Mouse (Mus musculus) cerebellum, postnatal 4 days (tissue): ENCODE measurements around the gene Gm10318.

Experiments
- DNase-seq, 2 experiments: peaks; one replicate each; pipeline ENCODE4 v3.0.0; 2022; ENCODE audit warnings: low spot score in 2 of 2, mixed read lengths in 1 of 2

Gm10318 gene

DNA sequence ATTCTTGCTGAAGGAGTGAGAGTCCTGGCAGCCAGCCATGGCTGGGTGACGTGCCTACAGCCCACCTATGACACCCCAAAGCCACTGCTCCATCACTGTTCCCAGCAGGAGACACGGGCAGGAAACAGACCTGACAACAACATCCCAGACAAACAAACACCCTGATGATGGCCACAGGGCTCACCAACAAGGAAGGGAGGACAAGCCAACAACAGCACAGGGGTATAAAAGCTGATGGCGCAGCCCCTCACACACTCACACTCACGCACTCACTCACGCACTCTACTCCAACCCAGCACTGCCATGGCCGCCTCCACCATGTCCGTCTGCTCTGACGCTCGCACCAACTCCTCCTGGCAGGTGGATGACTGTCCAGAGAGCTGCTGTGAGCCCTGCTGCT is at the start of gene Gm10318:
Gm10318 (plus strand) TSS at position 301 of the 400 bp plus-strand sequence.
- no peak for DNase-seq

DNA sequence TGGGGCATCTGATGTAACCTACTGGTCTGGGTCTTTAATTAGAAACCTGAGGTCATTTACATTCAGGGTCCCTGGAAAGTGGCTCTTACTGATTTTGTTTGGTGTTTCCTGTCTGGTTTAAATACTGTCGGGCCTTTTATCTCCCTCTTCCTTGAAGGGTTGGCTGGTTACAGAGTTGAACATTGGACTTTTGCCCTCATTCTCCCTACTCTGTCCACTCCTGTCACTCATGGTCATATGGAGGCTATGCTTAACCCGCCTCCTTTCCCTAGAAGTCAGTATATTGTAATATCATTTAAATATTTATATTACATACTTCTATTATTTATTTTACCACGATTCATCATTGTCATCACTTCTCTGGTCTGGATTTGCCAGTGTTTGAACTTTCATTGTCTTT is 48.6 kb upstream of the Gm10318 start:
- no peak for DNase-seq

DNA sequence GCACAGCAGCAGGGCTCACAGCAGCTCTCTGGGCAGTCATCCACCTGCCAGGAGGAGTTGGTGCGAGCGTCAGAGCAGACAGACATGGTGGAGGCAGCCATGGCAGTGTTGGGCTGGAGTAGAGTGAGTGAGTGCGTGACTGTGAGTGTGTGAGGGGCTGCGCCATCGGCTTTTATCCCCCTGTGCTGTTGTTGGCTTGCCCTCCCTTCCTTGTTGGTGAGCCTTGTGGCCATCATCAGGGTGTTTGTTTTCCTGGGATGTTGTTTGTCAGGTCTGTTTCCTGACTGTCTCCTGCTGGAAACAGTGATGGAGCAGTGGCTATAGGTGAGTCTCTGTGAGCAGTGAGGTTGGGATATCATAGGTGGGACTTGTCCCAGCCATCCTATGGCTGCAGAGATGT is 40.9 kb upstream of the Gm10318 start, which contains the start of gene Gm9507:
Gm9507 (minus strand) TSS at position 101 of the 400 bp plus-strand sequence.
- DNase-seq = peak in 1 of 2 experiments; percentile 2

DNA sequence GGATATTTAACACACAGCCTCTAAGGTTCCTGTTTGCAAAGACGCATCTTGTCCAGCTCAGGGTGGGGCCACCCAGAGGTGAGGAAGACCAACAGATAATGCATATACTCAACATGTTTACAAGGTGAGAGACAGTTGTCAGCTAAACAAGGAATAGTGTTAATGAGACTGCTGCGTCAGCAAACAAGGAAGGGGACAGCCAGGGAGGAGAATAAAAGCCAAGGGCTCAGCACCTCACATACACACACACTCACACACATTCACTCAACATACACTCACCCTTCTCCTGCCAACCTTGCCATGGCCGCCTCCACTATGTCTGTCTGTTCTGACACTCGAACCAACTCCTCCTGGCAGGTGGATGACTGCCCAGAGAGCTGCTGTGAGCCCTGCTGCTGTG is 38.3 kb upstream of the Gm10318 start, which contains the start of gene Gm2696:
Gm2696 (plus strand) TSS at position 301 of the 400 bp plus-strand sequence.
- no peak for DNase-seq

DNA sequence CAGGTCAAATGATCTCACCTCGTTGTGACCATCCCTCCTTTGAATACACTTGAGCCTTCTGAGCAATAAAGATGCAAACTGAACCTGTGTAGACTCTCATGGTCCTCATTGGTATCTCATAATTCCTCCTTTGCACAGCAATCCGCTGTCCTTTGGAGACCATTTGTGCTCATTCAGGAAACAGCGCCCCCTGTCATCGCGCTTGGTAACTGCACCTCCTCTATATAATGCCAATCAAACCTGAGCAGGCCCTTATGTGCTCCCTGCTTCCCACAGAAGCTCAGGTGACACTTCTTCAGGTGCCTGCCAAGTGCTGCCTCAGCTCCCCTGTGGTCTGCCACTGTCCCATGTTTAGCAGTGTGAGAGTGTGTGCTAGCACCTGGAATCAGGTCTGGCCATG is 37.1 kb upstream of the Gm10318 start:
- no peak for DNase-seq

DNA sequence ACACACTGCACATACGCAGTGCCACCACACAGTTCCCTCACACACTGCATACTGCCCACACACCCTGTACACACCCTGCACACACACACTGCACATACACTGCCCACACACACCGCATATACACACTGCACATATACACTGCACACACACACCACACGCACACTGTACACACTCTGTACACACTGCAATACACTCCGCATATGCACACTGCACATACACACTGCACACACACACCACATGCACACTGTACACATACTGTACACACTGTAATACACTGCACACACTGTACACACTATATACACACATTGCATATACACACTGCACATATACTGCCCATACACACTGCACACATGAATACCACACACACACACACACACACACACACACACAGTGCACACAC is 34.1 kb upstream of the Gm10318 start:
- DNase-seq = no peak

DNA sequence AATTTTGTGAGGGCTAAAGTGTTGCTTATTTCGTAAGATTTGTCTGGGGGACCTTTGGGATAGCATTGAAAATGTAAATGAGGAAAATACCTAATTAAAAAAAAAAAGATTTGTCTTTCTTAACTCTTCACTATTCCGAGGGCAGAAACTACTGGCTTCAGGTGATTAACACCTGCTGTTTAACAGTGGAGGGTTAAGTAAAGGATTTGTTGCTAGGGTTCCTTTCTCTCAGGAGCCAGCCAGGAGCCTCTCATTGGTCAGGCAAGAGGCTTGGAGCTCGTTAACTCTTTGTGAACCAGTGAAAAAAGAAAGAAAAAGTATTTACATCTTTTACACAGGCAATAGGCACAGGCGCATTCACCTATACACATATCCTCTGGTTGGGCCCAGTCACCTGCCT is 33.5 kb upstream of the Gm10318 start:
- no peak for DNase-seq

DNA sequence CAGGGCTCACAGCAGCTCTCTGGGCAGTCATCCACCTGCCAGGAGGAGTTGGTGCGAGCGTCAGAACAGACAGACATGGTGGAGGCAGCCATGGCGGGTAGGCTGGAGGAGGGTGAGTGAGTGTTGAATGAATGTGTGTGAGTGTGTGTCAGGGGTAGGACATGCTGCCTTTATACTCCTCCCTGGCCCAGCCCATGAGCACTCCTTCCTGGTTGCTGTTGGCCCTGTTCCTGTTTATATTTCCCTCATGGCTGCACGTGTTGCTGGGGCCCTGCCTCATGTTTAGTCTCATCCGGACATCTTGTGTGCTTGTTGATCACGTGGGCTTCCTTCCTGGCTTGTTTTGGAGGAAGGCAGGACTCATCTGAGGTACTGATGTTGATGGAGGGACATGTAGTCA is 25.7 kb upstream of the Gm10318 start, which contains the start of gene Krtap10-4:
Krtap10-4 (minus strand) TSS at position 145 of the 400 bp plus-strand sequence.
- no peak for DNase-seq

DNA sequence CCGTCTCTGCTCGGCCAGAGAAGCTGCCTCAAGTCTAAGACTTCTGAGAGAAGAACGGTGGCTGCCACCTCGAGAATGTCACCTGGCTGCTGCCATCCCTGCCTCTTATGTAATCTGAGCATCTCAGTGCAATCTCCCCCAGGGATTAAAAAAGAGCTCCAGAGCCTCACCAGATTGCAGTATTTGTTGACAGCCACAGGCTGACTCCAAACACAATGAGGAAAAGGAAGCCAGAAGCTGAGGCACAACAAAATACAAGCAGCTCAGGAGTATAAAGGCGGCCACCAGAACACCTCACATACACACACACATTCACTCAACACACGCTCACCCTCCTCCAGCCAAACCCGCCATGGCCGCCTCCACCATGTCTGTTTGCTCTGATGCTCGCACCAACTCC is 17.0 kb upstream of the Gm10318 start, which contains the start of gene Krtap10-10:
Krtap10-10 (plus strand) TSS at position 301 of the 400 bp plus-strand sequence.
- no peak for DNase-seq

DNA sequence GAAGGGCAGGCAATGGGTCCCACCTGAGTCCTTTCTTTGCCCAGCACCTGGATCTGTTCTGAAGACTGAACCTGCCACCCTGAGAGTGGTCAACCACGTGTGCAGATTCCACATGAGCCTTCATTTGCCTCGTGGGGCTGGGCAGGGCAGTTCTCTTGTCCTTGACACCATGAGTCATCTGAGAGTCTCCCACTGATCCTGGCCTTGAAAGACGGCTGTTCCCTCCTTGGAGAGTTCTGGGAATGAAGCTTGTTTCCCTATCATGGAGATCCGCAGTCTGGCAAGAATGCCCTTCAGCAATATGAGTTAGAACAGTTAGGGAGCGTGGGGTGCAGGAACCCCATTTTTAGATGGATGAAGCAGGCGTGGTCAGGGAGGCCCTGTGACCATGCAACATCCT is 13.7 kb upstream of the Gm10318 start:
- DNase-seq = no peak

DNA sequence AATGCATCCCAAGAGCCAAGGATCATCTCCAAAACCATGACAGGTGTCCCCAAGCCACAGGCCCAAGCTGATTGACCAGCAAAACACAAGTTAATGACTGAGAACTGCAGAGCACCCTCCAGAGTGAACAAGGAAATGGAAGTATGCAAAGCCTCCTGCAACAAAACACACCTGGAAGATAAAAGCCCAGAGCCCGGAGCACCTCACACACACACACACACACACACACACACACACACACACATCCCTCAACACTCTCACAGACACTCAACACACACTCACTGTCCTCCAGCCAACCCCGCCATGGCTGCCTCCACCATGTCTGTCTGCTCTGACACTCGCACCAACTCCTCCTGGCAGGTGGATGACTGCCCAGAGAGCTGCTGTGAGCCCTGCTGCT is 6.2 kb upstream of the Gm10318 start, which contains the start of gene Gm36176:
Gm36176 (plus strand) TSS at position 301 of the 400 bp plus-strand sequence.
- DNase-seq = no peak

DNA sequence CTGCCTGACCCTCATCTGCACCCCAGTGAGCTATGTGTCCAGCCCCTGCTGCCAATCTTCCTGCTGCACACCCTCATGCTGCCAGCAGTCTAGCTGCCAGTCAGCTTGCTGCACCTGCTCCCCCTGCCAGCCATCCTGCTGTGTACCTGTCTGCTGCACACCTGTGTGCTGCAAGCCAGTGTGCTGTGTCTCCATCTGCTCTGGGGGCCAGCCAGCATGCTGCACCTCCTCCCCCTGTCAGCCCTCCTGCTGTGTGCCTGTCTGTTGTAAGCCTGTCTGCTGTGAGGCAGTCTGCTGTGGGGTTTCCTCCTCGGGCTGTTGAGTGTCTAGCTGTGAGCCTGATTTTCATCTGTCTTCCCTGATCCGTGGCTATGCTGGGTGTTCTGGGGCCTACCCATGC is 5.7 kb upstream of the Gm10318 start:
- no peak for DNase-seq

DNA sequence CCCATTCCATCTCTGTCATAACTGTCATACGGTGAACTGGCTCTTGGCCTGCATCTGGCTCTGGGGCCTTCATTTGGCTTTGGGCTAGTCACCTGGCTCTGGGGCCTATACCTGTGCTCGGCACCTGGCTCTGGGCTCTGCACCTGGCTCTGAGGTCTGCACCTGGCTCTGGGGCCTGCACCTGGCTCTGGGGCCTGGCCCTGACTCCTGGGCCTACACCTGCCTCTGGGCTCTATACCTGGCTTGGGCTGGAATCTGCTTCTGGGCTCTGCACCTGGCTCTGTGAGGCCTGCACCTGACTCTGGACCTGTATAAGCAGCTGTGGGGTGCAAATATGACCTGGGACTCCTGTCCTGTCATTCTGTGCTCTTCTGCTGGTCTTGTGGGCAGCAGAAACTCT is 5.1 kb upstream of the Gm10318 start:
- DNase-seq = no peak

DNA sequence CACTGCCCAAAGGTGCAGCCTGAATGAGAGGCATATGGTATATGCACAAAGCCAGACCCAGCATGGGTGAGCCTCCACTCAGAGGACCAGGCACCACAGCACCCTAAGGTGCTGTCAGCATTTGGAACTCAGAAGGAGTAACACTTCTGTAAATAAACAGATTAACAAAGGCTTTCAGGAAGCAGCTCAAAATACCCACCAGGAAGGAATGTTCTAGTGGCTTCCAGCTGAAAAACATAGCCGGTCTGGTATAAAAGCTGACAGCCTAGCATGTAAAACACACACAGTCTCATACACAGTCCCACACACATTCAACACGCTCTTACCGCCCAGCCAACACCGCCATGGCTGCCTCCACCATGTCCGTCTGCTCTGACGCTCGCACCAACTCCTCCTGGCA is 9.0 kb downstream of the Gm10318 start, which contains the start of gene Gm3285:
Gm3285 (plus strand) TSS at position 301 of the 400 bp plus-strand sequence.
- no peak for DNase-seq

DNA sequence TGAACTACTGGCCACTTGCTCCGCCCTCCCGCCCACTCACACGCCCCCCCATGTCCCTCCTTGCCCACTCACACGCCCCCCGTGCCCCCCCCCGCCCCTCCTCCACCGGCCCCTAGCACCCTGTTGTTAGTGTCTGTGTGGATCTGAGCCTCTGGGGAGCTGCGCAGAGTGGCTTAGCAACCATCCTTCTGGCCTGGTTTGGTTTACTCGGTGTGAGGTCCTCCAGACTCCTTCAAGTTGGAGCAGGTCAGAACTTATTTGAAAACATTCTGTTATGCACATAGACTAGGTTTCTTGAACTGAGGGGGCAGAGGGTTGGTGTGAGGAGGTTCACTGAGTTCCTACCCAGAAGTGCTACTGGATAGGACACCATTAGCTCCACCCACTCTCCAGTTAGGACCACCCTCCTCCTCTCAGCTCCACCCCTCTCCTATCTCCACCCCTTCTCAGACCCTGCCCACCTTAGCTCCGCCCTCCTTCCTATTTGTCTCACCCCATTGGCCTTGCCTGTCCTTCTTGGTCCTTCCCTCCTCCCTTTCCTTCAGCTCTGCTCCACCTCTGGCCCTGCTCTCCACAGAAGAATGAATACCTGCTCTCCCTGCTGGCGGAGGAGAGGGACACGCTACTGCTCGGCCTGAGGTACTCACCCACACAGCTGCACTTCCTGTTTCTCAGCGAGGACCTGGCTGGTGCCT is 11.6 kb downstream of the Gm10318 start:
- DNase-seq = no peak

DNA sequence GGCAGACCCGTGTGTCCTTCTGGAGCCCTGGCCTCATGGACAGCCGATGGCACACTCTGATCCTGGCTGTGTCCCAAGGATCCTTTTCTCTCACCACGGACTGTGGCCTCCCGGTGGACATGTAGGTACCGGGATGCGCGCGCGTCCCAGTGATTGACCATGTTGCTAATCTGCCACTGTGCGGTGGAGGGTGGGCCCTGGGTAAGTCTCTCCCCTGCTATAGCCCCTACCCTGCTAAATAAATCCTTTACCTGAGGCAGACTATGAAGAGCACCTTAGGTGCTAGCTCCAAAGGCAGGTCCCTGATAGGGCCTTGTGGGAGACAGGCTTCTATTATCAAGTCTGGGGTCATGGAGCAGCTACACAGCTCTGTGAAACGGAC is 12.1 kb downstream of the Gm10318 start:
- DNase-seq = no peak

DNA sequence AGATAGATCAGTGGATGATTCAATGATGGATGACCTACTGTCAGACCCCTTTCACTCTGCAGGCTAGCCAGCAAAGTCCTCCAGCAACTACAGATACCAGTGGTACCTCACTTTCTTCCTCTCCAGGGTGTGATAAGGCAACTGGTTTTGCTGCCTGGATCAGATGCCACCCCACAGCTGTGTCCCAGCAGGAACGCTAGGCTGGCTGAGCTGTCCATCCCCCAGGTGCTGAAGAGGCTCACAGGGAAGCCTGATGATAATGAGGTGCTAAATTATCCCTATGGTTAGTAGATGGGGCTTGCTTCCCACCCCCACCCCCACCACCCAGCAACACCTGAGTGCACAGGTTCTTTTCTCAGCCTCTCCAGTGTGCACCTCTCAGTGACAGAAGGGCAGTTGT is 14.9 kb downstream of the Gm10318 start:
- no peak for DNase-seq

DNA sequence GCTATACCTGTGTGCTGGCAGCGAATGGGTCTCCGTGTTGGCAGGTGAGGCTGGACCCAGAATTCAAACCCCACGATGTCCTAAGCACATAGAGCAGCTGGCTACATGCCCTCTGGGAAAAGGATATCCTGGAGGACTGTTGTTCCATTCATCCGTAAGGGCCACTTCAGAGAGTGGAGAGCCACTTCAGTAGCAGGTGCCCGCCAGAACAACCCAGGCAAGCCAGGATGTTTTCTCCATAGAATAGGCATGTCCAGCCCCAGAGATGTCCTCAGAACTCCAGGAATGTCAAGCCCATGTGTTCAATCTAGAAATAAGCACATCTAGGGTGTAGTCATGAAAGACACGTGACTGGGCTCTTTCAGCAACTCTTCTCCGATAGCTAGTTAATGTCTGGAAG is 17.0 kb downstream of the Gm10318 start:
- no peak for DNase-seq

DNA sequence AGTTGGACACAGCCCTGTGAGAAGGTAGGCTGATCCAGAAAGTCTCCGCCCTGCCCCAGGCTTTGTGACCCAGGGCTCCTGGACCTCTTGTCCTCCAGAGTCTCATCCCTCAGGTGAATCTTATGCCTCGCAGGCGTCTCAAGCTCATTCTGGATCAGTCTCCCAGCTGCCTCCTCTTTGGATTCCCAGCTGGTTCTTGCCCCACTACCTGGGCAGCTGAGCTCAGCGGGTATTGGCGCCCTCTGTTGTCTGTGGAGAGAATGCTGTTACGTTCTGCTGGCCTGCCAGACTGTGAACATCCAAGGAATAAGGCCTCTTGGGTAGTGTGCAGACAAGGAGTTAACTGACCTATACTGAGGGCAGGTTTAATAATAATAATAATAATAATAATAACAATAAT is 26.3 kb downstream of the Gm10318 start:
- no peak for DNase-seq

DNA sequence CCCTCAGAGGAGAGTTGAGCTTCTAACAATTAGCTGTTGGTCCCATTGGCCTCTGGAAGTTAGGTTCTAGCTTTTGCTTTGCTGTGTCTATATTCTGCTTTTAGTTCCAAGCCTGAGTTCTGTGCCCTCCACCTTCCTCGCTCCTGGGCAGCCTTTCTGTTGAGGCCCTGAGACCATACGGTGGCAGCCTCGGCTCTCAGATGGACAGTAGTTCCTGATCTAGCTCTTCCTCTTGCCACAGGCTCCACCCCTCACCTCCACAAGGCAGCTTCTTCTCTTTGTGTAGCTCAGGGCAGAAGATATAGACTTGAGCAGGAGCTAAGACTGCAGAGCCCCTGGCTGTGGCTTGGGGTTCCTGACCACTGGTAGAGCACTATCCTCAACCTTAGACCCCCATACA is 27.6 kb downstream of the Gm10318 start:
- no peak for DNase-seq

DNA sequence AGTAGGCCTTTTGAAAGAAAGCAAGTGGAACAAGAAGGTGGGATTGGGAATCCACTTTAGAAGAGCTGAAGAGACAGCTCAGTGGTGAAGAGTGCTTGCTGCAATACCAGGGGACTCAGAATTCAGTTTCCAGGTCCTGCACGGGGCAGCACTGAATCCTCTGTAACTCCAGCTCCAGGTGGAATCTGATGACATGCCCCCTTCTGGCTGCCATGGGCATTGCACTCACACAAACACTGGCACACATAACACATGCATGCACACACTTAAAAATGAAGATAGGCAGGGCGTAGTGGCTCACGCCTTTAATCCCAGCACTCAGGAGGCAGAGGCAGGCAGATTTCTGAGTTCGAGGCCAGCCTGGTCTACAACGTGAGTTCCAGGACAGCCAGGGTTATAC is 29.9 kb downstream of the Gm10318 start:
- DNase-seq = no peak

DNA sequence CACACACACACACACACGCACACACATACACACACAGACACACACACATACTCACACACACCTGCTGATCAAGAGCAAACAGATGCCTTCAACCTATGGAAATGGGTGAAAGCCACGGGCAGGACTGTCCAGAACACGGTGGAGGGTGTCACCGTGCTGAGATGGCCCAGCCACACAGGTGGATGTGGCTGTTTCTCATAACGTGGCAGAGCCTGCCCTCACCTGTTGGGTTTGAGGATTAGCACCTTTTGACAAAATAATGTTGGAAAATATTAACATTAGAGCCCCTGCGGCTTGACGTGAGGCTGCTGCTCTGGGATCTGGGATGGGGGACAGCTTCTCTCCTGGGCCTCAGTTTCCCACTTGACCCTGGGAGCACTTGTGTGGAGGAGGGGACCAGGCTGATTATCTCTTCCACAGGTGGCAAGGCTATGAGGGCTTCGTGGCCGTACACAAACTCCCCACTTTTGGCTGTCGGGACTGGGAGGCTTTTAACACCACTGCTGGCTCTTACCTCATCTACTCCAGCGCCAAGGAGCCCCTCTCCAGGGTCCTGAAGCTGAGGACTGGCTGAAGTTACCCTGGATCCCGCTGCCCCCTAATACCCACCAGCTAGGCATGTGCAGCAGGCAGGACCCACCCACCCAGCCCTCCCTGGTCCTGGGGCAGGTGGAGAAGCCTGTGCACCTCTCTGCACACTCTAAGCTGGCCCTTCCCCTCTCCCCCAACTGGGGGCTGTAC is 33.5 kb downstream of the Gm10318 start:
- DNase-seq = no peak
